Mouse (Mus musculus) myocyte (in vitro differentiated cells): ENCODE data around the gene Plin3.

Experiments
- CEBPB ChIP-seq: IDR thresholded peaks from 2 replicates; pipeline ENCODE4 v1.6.1; 2011; ENCODE audit warnings: mild to moderate bottlenecking, moderate library complexity; ENCODE audit not compliant: poor library complexity, insufficient read depth, severe bottlenecking
- MAX ChIP-seq: IDR thresholded peaks from one replicate; pipeline ENCODE4 v1.6.1; 2011; ENCODE audit warnings: low read depth, mild to moderate bottlenecking, control low read depth
- MYOD1 ChIP-seq, 3 experiments: IDR thresholded peaks; one replicate each; pipeline ENCODE4 v1.6.1; 2011; ENCODE audit warnings: control low read depth in 2 of 3, low read depth in 2 of 3, mild to moderate bottlenecking in 2 of 3, moderate library complexity in 1 of 3; ENCODE audit not compliant: insufficient read length in 2 of 3, control insufficient read depth in 1 of 3
- MYOG ChIP-seq, 3 experiments: IDR thresholded peaks; one replicate each; pipeline ENCODE4 v1.6.1; 2011; ENCODE audit warnings: control low read depth in 2 of 3, low read depth in 2 of 3, mild to moderate bottlenecking in 2 of 3; ENCODE audit not compliant: insufficient read length in 2 of 3, control insufficient read depth in 1 of 3, insufficient read depth in 1 of 3
- POLR2A ChIP-seq: IDR thresholded peaks from one replicate; pipeline ENCODE4 v1.6.1; 2011; ENCODE audit warnings: low read depth, mild to moderate bottlenecking, control low read depth, moderate library complexity; ENCODE audit not compliant: insufficient read length
- SRF ChIP-seq: IDR thresholded peaks from one replicate; pipeline ENCODE4 v1.6.1; 2011; ENCODE audit warnings: low read depth; ENCODE audit not compliant: control insufficient read depth, insufficient read length
- TCF3 ChIP-seq: IDR thresholded peaks from one replicate; pipeline ENCODE4 v1.6.1; 2011; ENCODE audit warnings: low read depth, control low read depth; ENCODE audit not compliant: insufficient read length
- USF1 ChIP-seq: IDR thresholded peaks from one replicate; pipeline ENCODE4 v1.6.1; 2011; ENCODE audit warnings: low read depth, mild to moderate bottlenecking, control low read depth, moderate library complexity

DNA sequence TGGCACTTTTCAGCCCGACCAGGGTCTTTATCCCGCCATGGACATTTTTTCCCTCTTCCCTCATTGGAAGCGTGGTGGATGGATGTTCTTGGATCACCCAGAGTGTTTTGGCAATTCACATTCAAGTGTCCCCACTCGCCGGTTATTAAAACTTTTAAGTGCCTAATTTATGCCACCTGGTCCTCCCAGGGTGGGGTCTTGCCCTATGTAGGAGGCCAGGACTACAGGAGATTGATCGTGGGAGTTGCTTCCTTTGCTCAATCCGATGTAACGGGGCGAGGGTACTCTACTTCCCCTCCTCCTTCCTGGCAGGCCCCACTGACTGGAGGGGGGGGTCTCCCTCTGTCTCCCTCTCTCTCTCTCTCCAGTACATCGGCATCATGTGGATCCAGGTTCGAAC is 12.0 kb upstream of the Plin3 start:
- TF ChIP-seq POLR2A (no peak), MYOD1 (IDR thresholded peaks at IDR 0.05; ENCODE audit: control insufficient read depth in 1 of 3, insufficient read length in 2 of 3, low read depth in 2 of 3) (no peak), MAX (no peak), MYOG (IDR thresholded peaks at IDR 0.05; ENCODE audit: control insufficient read depth in 1 of 3, insufficient read depth in 1 of 3, insufficient read length in 2 of 3, low read depth in 2 of 3) (no peak), USF1 (no peak), TCF3 (no peak), SRF (no peak), CEBPB (no peak)
